Mouse (Mus musculus) cortical plate, adult 2 months (tissue): Measurements from ENCODE around the gene Mylk2.

ENCODE experiments used
- CTCF ChIP-seq: fragments of 200-500 bp; IDR thresholded peaks from 2 replicates; pipeline ENCODE4 v1.5.1; 2011; ENCODE audit warnings: mild to moderate bottlenecking, control low read depth, low read length; ENCODE audit not compliant: insufficient read depth; ENCODE audit errors: extremely low read depth
- POLR2A ChIP-seq: fragments of 200-500 bp; IDR thresholded peaks from 2 replicates; pipeline ENCODE4 v1.6.1; 2011; ENCODE audit warnings: mild to moderate bottlenecking, low read length, control low read depth; ENCODE audit not compliant: insufficient read depth; ENCODE audit errors: extremely low read depth

- no peak for TF ChIP-seq POLR2A
- TF ChIP-seq CTCF: no peak
Observed at GRCm38 (mm10) chr2:152878239-152878638, 32.9 kb upstream of the Mylk2 start.
